Mouse (Mus musculus): ENCODE data around the gene Ccdc105. TPM values are rescaled to one million over a fixed set of nuclear protein-coding genes. Genes with fewer than 3 reads are reported as not detected.

Ccdc105 gene
- not detected in 2 replicates for polyA plus RNA-seq (2012; rRNA removed)

GRCm38 (mm10) chr10:78752452-78753191 lies at the start of gene Ccdc105:
Gene Ccdc105, minus strand, starts transcription at chr10:78753065.
- 4% methylated on average over 61 of the region's 61 CpGs for WGBS
- no peak for DNase-seq (ENCODE audit: low read depth, low spot score)

GRCm38 (mm10) chr10:78801449-78801848 lies 48.6 kb upstream of the Ccdc105 start:
- no peak for DNase-seq (ENCODE audit: low read depth, low spot score)
- WGBS, result 83% methylated on average over 2 of the region's 2 CpGs

GRCm38 (mm10) chr10:78790561-78790960 lies 37.7 kb upstream of the Ccdc105 start:
- WGBS, result 31% methylated on average over 1 of the region's 1 CpGs

GRCm38 (mm10) chr10:78787566-78788087 lies 34.8 kb upstream of the Ccdc105 start:
- 10% methylated on average over 22 of the region's 22 CpGs for WGBS
- no peak for DNase-seq (ENCODE audit: low read depth, low spot score)

More at GRCm38 (mm10) chr10:78790561-78790960, 37.7 kb upstream of the Ccdc105 start:
- DNase-seq (ENCODE audit: low read depth, low spot score), result no peak

- under 1% methylated on average over 40 of the region's 54 CpGs for WGBS
- DNase-seq (ENCODE audit: low read depth, low spot score), result no peak
Measured at GRCm38 (mm10) chr10:78779981-78780651, 27.3 kb upstream of the Ccdc105 start, which contains the start of gene Slc1a6. Gene Slc1a6, plus strand, starts transcription at chr10:78780496.

GRCm38 (mm10) chr10:78779527-78779926 lies 26.7 kb upstream of the Ccdc105 start:
- WGBS, result 29% methylated on average over 9 of the region's 9 CpGs

GRCm38 (mm10) chr10:78775830-78776229 lies 23.0 kb upstream of the Ccdc105 start:
- DNase-seq (ENCODE audit: low read depth, low spot score), result no peak
- WGBS, result 54% methylated on average over 4 of the region's 4 CpGs

More at GRCm38 (mm10) chr10:78779527-78779926, 26.7 kb upstream of the Ccdc105 start:
- no peak for DNase-seq (ENCODE audit: low read depth, low spot score)

GRCm38 (mm10) chr10:78765570-78765969 lies 12.7 kb upstream of the Ccdc105 start:
- WGBS, result 72% methylated on average over 1 of the region's 1 CpGs
- DNase-seq (ENCODE audit: low read depth, low spot score), result no peak

GRCm38 (mm10) chr10:78756021-78756420 lies 3.2 kb upstream of the Ccdc105 start:
- 33% methylated on average over 6 of the region's 6 CpGs for WGBS
- no peak for DNase-seq (ENCODE audit: low read depth, low spot score)

- DNase-seq (ENCODE audit: low read depth, low spot score), result no peak
- 84% methylated on average over 6 of the region's 6 CpGs for WGBS
Measured at GRCm38 (mm10) chr10:78748946-78749345, 3.9 kb downstream of the Ccdc105 start.

- WGBS, result 80% methylated on average over 13 of the region's 13 CpGs
- DNase-seq (ENCODE audit: low read depth, low spot score), result no peak
Measured at GRCm38 (mm10) chr10:78748161-78748560, 4.7 kb downstream of the Ccdc105 start.

GRCm38 (mm10) chr10:78747035-78747721 lies 5.7 kb downstream of the Ccdc105 start:
- DNase-seq (ENCODE audit: low read depth, low spot score), result no peak
- 6% methylated on average over 27 of the region's 27 CpGs for WGBS

GRCm38 (mm10) chr10:78745453-78746232 lies 7.2 kb downstream of the Ccdc105 start:
- DNase-seq (ENCODE audit: low read depth, low spot score), result no peak
- WGBS, result 40% methylated on average over 4 of the region's 4 CpGs

- no peak for DNase-seq (ENCODE audit: low read depth, low spot score)
Measured at GRCm38 (mm10) chr10:78743721-78744120, 9.1 kb downstream of the Ccdc105 start.

- 83% methylated on average over 4 of the region's 4 CpGs for WGBS
- DNase-seq (ENCODE audit: low read depth, low spot score), result no peak
Measured at GRCm38 (mm10) chr10:78739821-78740220, 13.0 kb downstream of the Ccdc105 start.

GRCm38 (mm10) chr10:78727876-78728275 lies 25.0 kb downstream of the Ccdc105 start:
- 89% methylated on average over 5 of the region's 5 CpGs for WGBS
- no peak for DNase-seq (ENCODE audit: low read depth, low spot score)

GRCm38 (mm10) chr10:78727035-78727434 lies 25.8 kb downstream of the Ccdc105 start:
- DNase-seq (ENCODE audit: low read depth, low spot score), result no peak
- 38% methylated on average over 3 of the region's 3 CpGs for WGBS

- WGBS, result 49% methylated on average over 2 of the region's 2 CpGs
- DNase-seq (ENCODE audit: low read depth, low spot score), result no peak
Measured at GRCm38 (mm10) chr10:78723416-78723815, 29.4 kb downstream of the Ccdc105 start.

GRCm38 (mm10) chr10:78722654-78723053 lies 30.2 kb downstream of the Ccdc105 start:
- WGBS, result 77% methylated on average over 2 of the region's 2 CpGs
- DNase-seq (ENCODE audit: low read depth, low spot score), result no peak
